Mouse (Mus musculus): ENCODE measurements at regions not wholly inside any gene's neighbourhood (a gene's known extent, or its start where the extent isn't known, plus 50 kb on each side); places are given as distances from the start of the nearest gene placed in this dataset.

GRCm38 (mm10) chr5:91876682-91877031 lies 86.2 kb downstream of the Rchy1 start:
- peak; percentile 46 for TF ChIP-seq CTCF (IDR thresholded peaks at IDR 0.05; ENCODE audit: low read depth)
- no peak for TF ChIP-seq EP300 (IDR thresholded peaks at IDR 0.05; ENCODE audit: low read depth)
